Mouse (Mus musculus) stomach, postnatal 0 days (tissue): ENCODE results near the gene E4f1.

Experiments
- CTCF ChIP-seq: IDR thresholded peaks from 2 replicates; pipeline ENCODE4 v1.5.1; 2016; ENCODE audit warnings: antibody characterized with exemption, low read depth, mild to moderate bottlenecking, moderate library complexity
- EP300 ChIP-seq: optimal IDR thresholded peaks from 2 replicates; pipeline ENCODE3; 2016; ENCODE audit warnings: antibody characterized with exemption

- no peak for TF ChIP-seq CTCF
- no peak for TF ChIP-seq EP300
Measured at GRCm38 (mm10) chr17:24477985-24478600, 8.0 kb upstream of the E4f1 start.
